Mouse (Mus musculus) liver, embryonic 12.5 days (tissue): ENCODE data around the gene Usp9x. TPM values are rescaled to one million over a fixed set of nuclear protein-coding genes. Genes with fewer than 3 reads are reported as not detected.

Experiments
- ATAC-seq: fragments of 200-750 bp; cut with Nextera tagmentation; 2 replicates; pipeline ENCODE4 v1.8.0; 2017; ENCODE audit warnings: moderate number of reproducible peaks, mild to moderate bottlenecking, moderate library complexity
- H3K27ac ChIP-seq: fragments of 300-500 bp; sonication (generic); 2 replicates; pipeline ENCODE4 v1.5.1; 2016; ENCODE audit warnings: mild to moderate bottlenecking
- H3K27me3 ChIP-seq: fragments of 300-500 bp; sonication (generic); replicated peaks from 2 replicates; pipeline ENCODE4 v1.6.1; 2016; ENCODE audit warnings: mild to moderate bottlenecking, moderate library complexity
- H3K36me3 ChIP-seq: fragments of 300-500 bp; sonication (generic); 2 replicates; pipeline ENCODE4 v1.6.1; 2016; ENCODE audit warnings: mild to moderate bottlenecking, moderate library complexity
- H3K4me1 ChIP-seq: fragments of 300-500 bp; sonication (generic); 2 replicates; pipeline ENCODE4 v1.6.1; 2016
- H3K4me2 ChIP-seq: fragments of 300-500 bp; sonication (generic); 2 replicates; pipeline ENCODE4 v1.6.1; 2016; ENCODE audit warnings: mild to moderate bottlenecking, moderate library complexity
- H3K4me3 ChIP-seq: fragments of 300-500 bp; sonication (generic); 2 replicates; pipeline ENCODE4 v1.5.1; 2016; ENCODE audit warnings: mild to moderate bottlenecking, moderate library complexity
- H3K9ac ChIP-seq: fragments of 300-500 bp; sonication (generic); 2 replicates; pipeline ENCODE4 v1.6.1; 2016; ENCODE audit warnings: mild to moderate bottlenecking, moderate library complexity
- H3K9me3 ChIP-seq: fragments of 300-500 bp; sonication (generic); replicated peaks from 2 replicates; pipeline ENCODE4 v1.6.1; 2016; ENCODE audit warnings: mild to moderate bottlenecking, moderate library complexity
- WGBS: fragments of 180-500 bp; shearing (Covaris S2); methylation state at CpG from one replicate; pipeline ENCODE4 v1.1.7; 2016; ENCODE audit not compliant: insufficient replicate concordance; 5-methylcytosine and 5-hydroxymethylcytosine counted together
- polyA plus RNA-seq: library from polyadenylated mRNA; unstranded; fragments of >200 nt; fragmentation: Nextera tagmentation; extraction: Ambion mirVana; gene quantifications from 2 replicates; pipeline ENCODE4 v1.2.1, GENCODE M21; 2016

Gene Usp9x
- polyA plus RNA-seq, 1 experiment from 2014 or later: 21.5 TPM

GRCm38 (mm10) chrX:13046893-13047435, 24.3 kb upstream of the Usp9x start:
- no peaks in the 10 kb centered on the region; the same call in 1 of the 2 replicates for H3K27me3 ChIP-seq
- peaks cover 6% of the 10 kb centered on the region; the same call in 1 of the 2 replicates for H3K4me1 ChIP-seq
- 62% methylated on average over 6 of the region's 6 CpGs for WGBS
- no peak overlapping the region for H3K4me2 ChIP-seq
- no peak for ATAC-seq
- no peaks in the 10 kb centered on the region for H3K36me3 ChIP-seq
- no peaks in the 10 kb centered on the region for H3K9me3 ChIP-seq
- H3K4me3 ChIP-seq: no peak overlapping the region
- H3K9ac ChIP-seq: no peak overlapping the region
- H3K27ac ChIP-seq: no peak overlapping the region

- no peaks in the 10 kb centered on the region for H3K9me3 ChIP-seq
- peak overlapping the region; percentile 34; the same call in 1 of the 2 replicates for H3K4me2 ChIP-seq
- no peak for ATAC-seq
- peaks cover 6% of the 10 kb centered on the region; the same call in 1 of the 2 replicates for H3K4me1 ChIP-seq
- no peak overlapping the region for H3K27ac ChIP-seq
- no peak overlapping the region for H3K9ac ChIP-seq
- no peak overlapping the region for H3K4me3 ChIP-seq
- no peaks in the 10 kb centered on the region for H3K36me3 ChIP-seq
- WGBS: 24% methylated on average over 14 of the region's 14 CpGs
- no peaks in the 10 kb centered on the region; the same call in 1 of the 2 replicates for H3K27me3 ChIP-seq
These were observed 23.5 kb upstream of the Usp9x start for GRCm38 (mm10) chrX:13047631-13048345.

- peak overlapping the region; percentile 72 for H3K27ac ChIP-seq
- H3K4me1 ChIP-seq: peaks cover 17% of the 10 kb centered on the region
- H3K9ac ChIP-seq: no peak overlapping the region
- peak overlapping the region; percentile 27; the same call in 1 of the 2 replicates for H3K4me2 ChIP-seq
- no peaks in the 10 kb centered on the region for H3K36me3 ChIP-seq
- no peaks in the 10 kb centered on the region for H3K9me3 ChIP-seq
- no peaks in the 10 kb centered on the region for H3K27me3 ChIP-seq
- ATAC-seq: peak; percentile 98
- H3K4me3 ChIP-seq: no peak overlapping the region
- 31% methylated on average over 1 of the region's 1 CpGs for WGBS
These were observed 16.7 kb upstream of the Usp9x start for GRCm38 (mm10) chrX:13054612-13055011.

- 42% methylated on average over 3 of the region's 3 CpGs for WGBS
These were observed 9.3 kb upstream of the Usp9x start for GRCm38 (mm10) chrX:13061961-13062360.

DNA sequence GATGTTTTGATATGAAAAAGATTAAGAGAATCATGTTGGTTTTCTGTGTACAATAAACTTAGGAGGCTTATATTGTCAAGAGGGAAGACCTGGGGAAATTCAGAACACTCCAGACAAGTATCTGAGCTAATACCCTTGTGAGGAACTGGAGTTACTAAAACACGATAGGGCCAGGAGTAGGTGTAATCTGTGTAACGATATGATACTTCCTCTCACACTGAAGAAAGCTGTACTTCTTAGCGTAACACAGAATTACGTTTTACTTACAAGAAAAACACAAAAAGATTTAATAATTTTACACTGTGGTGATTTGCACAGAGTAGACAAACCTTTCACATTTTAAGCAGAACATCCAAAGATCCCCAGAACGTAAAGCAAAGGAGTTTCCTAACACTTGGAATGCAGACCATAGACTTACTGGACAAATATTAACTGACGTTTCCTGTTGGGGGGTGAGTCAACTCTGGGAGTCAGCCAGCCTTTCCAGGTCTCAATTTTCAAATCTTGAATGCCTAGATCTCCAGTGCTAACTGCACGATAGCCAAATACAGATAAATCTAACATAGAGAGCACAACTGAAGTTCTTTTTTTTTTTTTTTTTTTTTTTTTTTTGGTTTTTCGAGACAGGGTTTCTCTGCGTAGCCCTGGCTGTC, 6.9 kb upstream of the Usp9x start:
- Histone ChIP-seq H3K27me3 (no peaks in the 10 kb centered on the region), H3K4me2 (no peak overlapping the region), H3K27ac (no peak overlapping the region), H3K4me3 (no peak overlapping the region), H3K9me3 (no peaks in the 10 kb centered on the region), H3K36me3 (no peaks in the 10 kb centered on the region), H3K9ac (no peak overlapping the region), H3K4me1 (peaks cover 4% of the 10 kb centered on the region)
- no peak for ATAC-seq
- WGBS: 62% methylated on average over 7 of the region's 9 CpGs

More at GRCm38 (mm10) chrX:13061961-13062360, 9.3 kb upstream of the Usp9x start:
- Histone ChIP-seq H3K9ac (no peak overlapping the region), H3K4me1 (peaks cover 4% of the 10 kb centered on the region), H3K9me3 (no peaks in the 10 kb centered on the region), H3K4me3 (no peak overlapping the region), H3K27me3 (no peaks in the 10 kb centered on the region), H3K36me3 (no peaks in the 10 kb centered on the region), H3K27ac (no peak overlapping the region), H3K4me2 (no peak overlapping the region)
- no peak for ATAC-seq

- Histone ChIP-seq H3K9me3 (no peaks in the 10 kb centered on the region), H3K4me2 (peak overlapping the region; percentile 76), H3K4me3 (peak overlapping the region; percentile 79), H3K27ac (peak overlapping the region; percentile 93), H3K36me3 (peaks cover 3% of the 10 kb centered on the region; the same call in 1 of the 2 replicates), H3K27me3 (peaks cover 15% of the 10 kb centered on the region), H3K9ac (peak overlapping the region; percentile 89), H3K4me1 (0 out of 2 replicates have a peak, but pooled peaks cover 3% of the 10 kb centered on the region)
- WGBS: 16% methylated on average over 8 of the region's 8 CpGs
- no peak for ATAC-seq
These were observed 1.1 kb upstream of the Usp9x start for GRCm38 (mm10) chrX:13070206-13070572.

- WGBS: 11% methylated on average over 27 of the region's 35 CpGs
These were observed 591 bp upstream of the Usp9x start for GRCm38 (mm10) chrX:13070573-13071240.

DNA sequence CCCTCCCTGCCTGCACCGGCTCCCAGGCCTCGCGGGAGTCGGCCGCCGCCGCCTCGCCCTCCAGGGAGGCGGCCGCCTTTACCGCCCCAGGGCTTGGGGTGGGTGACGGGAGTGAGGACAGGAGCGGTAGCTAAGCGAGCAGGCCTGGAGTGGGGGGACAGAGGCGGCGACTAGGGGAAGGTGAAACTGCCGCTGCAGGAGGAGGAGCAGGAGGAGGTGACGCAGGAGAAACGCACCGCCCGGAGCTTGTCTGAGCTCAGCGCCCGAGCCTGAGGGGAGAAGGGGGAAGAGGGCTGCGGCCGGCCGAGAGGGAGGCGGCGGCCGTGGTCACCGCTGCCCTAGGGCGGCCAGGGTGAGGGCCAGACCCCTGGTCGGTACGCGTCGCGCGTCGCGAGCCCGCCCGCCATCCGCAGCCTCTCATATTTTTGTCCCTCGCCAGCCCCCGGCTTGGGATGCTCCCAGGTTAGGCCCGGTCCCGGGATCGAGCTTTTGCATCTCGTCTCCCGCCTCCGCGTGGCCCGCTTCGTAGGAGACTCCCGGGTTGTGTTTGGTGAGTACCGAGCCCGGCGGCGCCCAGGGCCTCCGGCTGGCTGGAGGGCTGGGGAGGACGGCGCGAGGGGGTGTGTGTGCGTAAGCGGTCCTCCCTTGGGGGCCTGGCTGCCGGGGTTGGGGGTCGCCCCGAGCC, 620 bp downstream of the Usp9x start:
- peak; percentile 63 for ATAC-seq
- H3K27me3 ChIP-seq: peaks cover 15% of the 10 kb centered on the region
- H3K9ac ChIP-seq: peak overlapping the region; percentile 89
- H3K4me3 ChIP-seq: peak overlapping the region; percentile 79
- 0 out of 2 replicates have a peak, but pooled peaks cover 3% of the 10 kb centered on the region for H3K4me1 ChIP-seq
- H3K4me2 ChIP-seq: peak overlapping the region; percentile 76
- peaks cover 3% of the 10 kb centered on the region; the same call in 1 of the 2 replicates for H3K36me3 ChIP-seq
- H3K27ac ChIP-seq: peak overlapping the region; percentile 93
- no peaks in the 10 kb centered on the region for H3K9me3 ChIP-seq
- 10% methylated on average over 48 of the region's 67 CpGs for WGBS

More at GRCm38 (mm10) chrX:13070573-13071240, 591 bp upstream of the Usp9x start:
- 0 out of 2 replicates have a peak, but pooled peaks cover 3% of the 10 kb centered on the region for H3K4me1 ChIP-seq
- H3K27ac ChIP-seq: peak overlapping the region; percentile 93
- H3K9ac ChIP-seq: peak overlapping the region; percentile 89
- peak; percentile 60 for ATAC-seq
- peaks cover 15% of the 10 kb centered on the region for H3K27me3 ChIP-seq
- peak overlapping the region; percentile 76 for H3K4me2 ChIP-seq
- H3K9me3 ChIP-seq: no peaks in the 10 kb centered on the region
- H3K4me3 ChIP-seq: peak overlapping the region; percentile 79
- peaks cover 3% of the 10 kb centered on the region; the same call in 1 of the 2 replicates for H3K36me3 ChIP-seq

DNA sequence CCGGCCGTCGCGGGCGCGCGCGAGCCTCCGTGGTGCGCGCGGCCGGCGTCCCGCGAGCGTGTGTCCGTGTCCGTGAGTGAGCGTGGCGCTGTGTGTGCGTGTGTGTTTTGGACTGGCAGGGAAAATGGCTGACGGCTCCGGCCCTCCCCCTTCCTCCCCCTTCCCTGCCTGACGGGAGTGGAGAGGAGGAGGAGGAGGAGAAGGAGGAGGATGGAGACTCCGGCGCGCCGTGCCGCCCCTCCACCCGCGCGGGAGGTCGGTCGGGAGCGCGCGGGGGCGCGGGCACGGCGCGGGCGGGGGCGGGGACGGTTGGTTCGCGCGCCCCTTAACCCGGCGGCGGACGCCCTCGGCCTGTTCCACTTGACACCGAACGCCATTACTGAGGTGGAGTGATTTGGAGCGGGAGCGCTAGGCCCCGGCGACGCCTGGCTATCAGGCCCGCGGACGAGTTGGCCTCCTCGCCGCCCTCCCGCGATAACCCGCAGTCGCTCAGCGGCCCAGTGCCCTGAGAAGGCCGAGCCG, 1.2 kb downstream of the Usp9x start:
- peak; percentile 49 for ATAC-seq
- 2% methylated on average over 37 of the region's 73 CpGs for WGBS
- peak overlapping the region; percentile 89 for H3K9ac ChIP-seq
- H3K9me3 ChIP-seq: no peaks in the 10 kb centered on the region
- peak overlapping the region; percentile 93 for H3K27ac ChIP-seq
- H3K36me3 ChIP-seq: peaks cover 3% of the 10 kb centered on the region; the same call in 1 of the 2 replicates
- H3K4me2 ChIP-seq: peak overlapping the region; percentile 76
- H3K27me3 ChIP-seq: peaks cover 15% of the 10 kb centered on the region
- 0 out of 2 replicates have a peak, but pooled peaks cover 3% of the 10 kb centered on the region for H3K4me1 ChIP-seq
- H3K4me3 ChIP-seq: peak overlapping the region; percentile 79

- 65% methylated on average over 1 of the region's 1 CpGs for WGBS
- ATAC-seq: no peak
- H3K27ac ChIP-seq: no peak overlapping the region
- no peaks in the 10 kb centered on the region for H3K36me3 ChIP-seq
- H3K4me2 ChIP-seq: no peak overlapping the region
- no peaks in the 10 kb centered on the region for H3K9me3 ChIP-seq
- H3K27me3 ChIP-seq: no peaks in the 10 kb centered on the region
- H3K4me1 ChIP-seq: no peaks in the 10 kb centered on the region
- H3K9ac ChIP-seq: no peak overlapping the region
- no peak overlapping the region for H3K4me3 ChIP-seq
These were observed 14.3 kb downstream of the Usp9x start for GRCm38 (mm10) chrX:13085621-13086020.

- H3K27ac ChIP-seq: no peak overlapping the region
- WGBS: 57% methylated on average over 1 of the region's 1 CpGs
- peaks cover 7% of the 10 kb centered on the region; the same call in 1 of the 2 replicates for H3K36me3 ChIP-seq
- H3K4me2 ChIP-seq: no peak overlapping the region
- H3K9ac ChIP-seq: no peak overlapping the region
- no peak for ATAC-seq
- no peak overlapping the region for H3K4me3 ChIP-seq
- H3K9me3 ChIP-seq: no peaks in the 10 kb centered on the region
- H3K27me3 ChIP-seq: no peaks in the 10 kb centered on the region
- H3K4me1 ChIP-seq: no peaks in the 10 kb centered on the region
These were observed 25.7 kb downstream of the Usp9x start for GRCm38 (mm10) chrX:13096985-13097384.
